Mouse (Mus musculus) c-Kit-positive CD71-negative TER-119-negative erythroid progenitor cells, embryonic 14.5 days (primary cell): ENCODE measurements around the gene Cox4i1.
"Not testable (repeated sequence)": the region's sequence is repeated elsewhere in the genome, so short reads cannot be mapped to it uniquely, and the experiment has no call there.

Source experiments
- DNase-seq: peaks from one replicate; pipeline ENCODE4 v3.0.0-alpha.2; 2013; ENCODE audit warnings: low read depth

The Cox4i1 gene

DNA sequence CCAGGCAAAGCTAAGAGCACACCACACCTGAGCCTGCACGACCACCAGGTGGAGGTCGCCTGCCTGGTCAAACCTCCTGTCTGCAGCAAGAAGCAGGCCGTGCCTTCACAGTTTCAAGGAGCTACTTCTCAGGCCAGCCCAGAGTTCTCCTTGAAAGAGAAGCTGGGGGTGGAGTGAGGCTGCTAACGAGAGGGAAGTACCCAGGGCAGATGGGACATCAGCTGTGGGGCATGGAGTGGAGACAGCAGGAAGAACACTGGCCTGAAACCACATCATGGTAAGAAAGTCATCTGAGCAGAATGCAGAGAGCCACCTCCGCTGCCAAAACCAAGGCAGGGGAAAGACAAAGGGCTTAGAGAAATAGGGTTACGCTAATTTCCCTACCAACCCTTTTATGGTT is 3.5 kb upstream of the Cox4i1 start:
- DNase-seq, result no peak

GRCm38 (mm10) chr8:120665726-120666455 is 2.1 kb upstream of the Cox4i1 start:
- DNase-seq, result no peak

GRCm38 (mm10) chr8:120666807-120667470 is 1.1 kb upstream of the Cox4i1 start:
- no peak for DNase-seq

GRCm38 (mm10) chr8:120668374-120668905 is 418 bp downstream of the Cox4i1 start, which contains the start of gene Emc8:
TSS of gene Emc8 (minus strand) at chr8:120668573.
- DNase-seq, result no peak

- DNase-seq, result no peak
Measured at GRCm38 (mm10) chr8:120671775-120672174, 3.8 kb downstream of the Cox4i1 start.

DNA sequence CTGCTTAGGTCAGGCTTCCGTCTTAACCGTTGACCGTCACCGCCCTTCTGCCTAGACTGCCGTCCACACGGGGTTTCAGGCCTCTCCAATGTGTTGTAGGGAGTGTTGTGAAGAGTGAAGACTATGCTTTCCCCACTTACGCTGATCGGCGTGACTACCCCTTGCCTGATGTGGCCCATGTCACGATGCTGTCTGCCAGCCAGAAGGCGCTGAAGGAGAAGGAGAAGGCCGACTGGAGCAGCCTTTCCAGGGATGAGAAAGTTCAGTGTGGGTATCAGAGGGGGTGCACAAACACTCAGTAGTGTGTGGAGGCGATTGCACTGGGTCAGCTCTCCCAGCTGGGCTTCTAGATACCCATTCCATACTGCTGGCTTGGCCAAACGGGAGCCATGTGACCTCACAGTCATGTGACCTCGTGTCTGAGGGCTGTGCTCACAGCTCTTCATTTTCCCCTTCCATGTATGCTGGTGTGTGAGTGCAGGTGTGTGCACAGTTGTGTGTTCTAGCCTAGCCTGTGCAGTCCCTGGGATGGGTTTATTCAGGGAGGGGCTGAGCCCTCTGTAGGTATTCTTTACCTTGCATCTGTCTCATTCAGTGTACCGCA is 4.7 kb downstream of the Cox4i1 start:
- no peak for DNase-seq

DNA sequence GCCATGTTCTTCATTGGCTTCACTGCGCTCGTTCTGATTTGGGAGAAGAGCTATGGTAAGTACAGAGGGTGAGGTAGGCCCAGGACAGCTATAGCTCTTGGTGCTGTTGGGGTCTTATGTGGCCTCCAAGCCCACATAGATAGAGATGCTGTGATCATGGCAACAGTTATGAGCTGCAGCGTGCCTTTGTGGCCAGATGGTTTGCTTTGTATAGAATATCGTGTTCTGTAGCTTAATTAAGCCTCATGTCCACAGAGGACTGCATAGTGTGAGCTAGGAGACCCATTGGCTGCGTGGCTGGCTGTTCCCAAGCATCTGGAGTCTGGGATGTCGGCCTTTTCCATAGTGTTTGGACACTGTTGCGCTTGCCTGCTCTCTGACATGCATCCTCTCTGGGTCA is 5.3 kb downstream of the Cox4i1 start:
- DNase-seq, result no peak

DNA sequence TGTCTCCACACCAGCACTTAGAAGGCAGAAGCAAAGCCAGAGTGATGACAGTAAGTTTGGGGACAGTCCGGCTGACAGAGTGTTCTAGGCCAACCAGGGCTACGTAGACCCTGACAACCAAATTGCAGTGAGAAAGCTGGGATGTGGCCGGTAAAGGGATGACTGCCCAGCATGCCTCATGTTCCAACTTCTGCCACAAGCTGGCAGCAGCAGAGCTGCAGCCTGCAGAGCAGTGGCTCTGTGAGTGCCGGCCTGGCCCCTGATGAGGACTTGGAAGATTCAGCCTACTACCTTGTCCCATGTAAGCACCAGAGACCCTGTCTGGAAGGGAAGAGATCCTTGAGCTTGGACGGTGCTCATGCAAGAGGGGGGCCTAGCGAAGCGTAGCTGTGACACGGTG is 7.7 kb downstream of the Cox4i1 start:
- DNase-seq, result no peak

DNA sequence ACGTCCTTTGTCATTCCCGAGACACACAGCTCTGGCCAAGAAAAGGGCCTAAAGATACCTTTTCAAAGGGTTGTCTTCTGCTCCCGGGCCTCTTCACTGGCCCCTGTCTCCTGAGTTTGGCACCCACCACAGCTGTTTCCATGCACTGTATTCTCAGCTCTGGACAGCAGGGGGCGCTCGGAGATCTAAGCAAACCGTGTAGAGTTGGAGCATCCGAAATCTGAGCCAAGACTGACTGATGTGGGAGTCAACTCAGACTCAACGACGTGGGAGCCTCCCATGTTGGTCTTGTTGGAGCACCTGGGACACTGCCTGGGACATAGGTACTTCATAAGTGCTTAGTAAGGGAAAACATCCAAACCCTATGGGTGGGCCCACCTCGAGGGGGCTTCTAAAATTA is 10.4 kb downstream of the Cox4i1 start:
- DNase-seq, result peak; percentile 83

GRCm38 (mm10) chr8:120679629-120680387 is 11.8 kb downstream of the Cox4i1 start:
- no peak for DNase-seq

DNA sequence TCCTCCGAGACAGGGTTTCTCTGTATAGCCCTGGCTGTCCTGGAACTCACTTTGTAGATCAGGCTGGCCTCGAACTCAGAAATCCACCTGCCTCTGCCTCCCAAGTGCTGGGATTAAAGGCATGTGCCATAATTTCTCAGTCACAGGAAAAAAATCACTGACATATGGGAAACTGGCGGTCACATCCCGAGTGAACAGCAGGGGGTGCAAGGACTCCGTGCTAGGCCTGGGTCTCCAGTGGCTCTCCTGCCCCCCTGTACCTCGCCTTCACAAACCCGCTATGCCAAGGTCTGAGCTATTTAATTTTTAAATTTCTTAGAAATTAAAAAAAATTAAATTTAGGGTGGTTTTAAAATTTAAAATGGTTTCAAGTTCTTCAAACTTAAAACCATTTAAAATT is 12.4 kb downstream of the Cox4i1 start:
- DNase-seq, result not testable (repeated sequence)

- no peak for DNase-seq
Measured at GRCm38 (mm10) chr8:120681113-120681512, 13.1 kb downstream of the Cox4i1 start.

- no peak for DNase-seq
Measured at GRCm38 (mm10) chr8:120683602-120684001, 15.6 kb downstream of the Cox4i1 start.

- DNase-seq, result no peak
Measured at GRCm38 (mm10) chr8:120684082-120684481, 16.1 kb downstream of the Cox4i1 start.

GRCm38 (mm10) chr8:120685097-120685496 is 17.1 kb downstream of the Cox4i1 start:
- no peak for DNase-seq

DNA sequence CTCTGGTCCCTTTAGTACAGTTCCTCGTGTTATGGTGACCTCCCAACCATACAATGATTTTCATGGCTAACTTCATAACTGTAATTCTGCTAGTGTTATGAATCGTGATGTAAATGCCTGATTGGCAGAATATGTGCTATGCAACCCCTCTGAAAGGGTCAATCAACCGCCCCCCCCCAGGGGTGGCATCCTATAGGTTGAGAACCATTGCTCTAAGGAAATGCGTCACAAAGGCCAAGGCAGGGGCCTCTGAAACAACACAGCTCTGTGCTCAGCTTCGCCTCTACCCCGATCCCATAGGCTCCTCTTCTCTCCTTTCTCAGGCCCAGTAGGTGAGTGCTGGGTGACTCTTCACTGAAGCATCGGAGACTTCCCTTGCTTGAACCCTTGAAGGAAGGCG is 17.6 kb downstream of the Cox4i1 start:
- no peak for DNase-seq

- no peak for DNase-seq
Measured at GRCm38 (mm10) chr8:120686051-120686450, 18.0 kb downstream of the Cox4i1 start.

GRCm38 (mm10) chr8:120686576-120686975 is 18.6 kb downstream of the Cox4i1 start:
- no peak for DNase-seq

GRCm38 (mm10) chr8:120687786-120688185 is 19.8 kb downstream of the Cox4i1 start:
- DNase-seq, result no peak

- DNase-seq, result no peak
Measured at GRCm38 (mm10) chr8:120688511-120688910, 20.5 kb downstream of the Cox4i1 start.

- DNase-seq, result no peak
Measured at GRCm38 (mm10) chr8:120692934-120693333, 24.9 kb downstream of the Cox4i1 start.

GRCm38 (mm10) chr8:120693861-120694493 is 26.0 kb downstream of the Cox4i1 start:
- DNase-seq, result peak; percentile 46
